Mouse (Mus musculus): Measurements from ENCODE around the gene Dydc1. TPM values are rescaled to one million over a fixed set of nuclear protein-coding genes. Genes with fewer than 3 reads are reported as not detected.
"Not testable (repeated sequence)": the region's sequence is repeated elsewhere in the genome, so short reads cannot be mapped to it uniquely, and the experiment has no call there.

The Dydc1 gene
- polyA plus RNA-seq, 1 experiment, result 0.21 TPM

DNA sequence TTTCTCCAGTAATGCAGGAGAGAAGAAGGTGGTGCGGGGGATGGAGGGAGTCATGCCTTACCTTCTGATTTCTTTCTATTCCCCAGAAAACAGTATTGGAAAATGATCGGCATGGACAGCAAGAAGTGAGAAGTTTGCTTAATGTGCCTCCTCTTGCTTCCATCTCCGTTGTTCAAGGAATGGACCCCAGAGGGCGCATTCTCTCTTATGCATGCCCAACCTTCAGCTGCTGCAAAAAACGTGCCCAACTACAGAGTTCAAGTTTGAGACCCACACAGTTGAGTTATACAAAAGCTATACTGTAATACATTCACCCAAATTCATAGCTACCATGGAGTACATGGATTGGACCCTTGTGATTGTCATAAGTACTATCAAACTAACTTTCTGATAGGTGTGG, 20.2 kb upstream of the Dydc1 start:
- Histone ChIP-seq H3K4me1 (ENCODE audit: control insufficient read depth, insufficient read depth, low read length) (no peaks in the 10 kb centered on the region), H3K27ac (ENCODE audit: insufficient read depth, low read length) (no peak overlapping the region), H3K4me3 (ENCODE audit: insufficient read depth, low read length) (no peak overlapping the region)
- TF ChIP-seq CTCF (IDR thresholded peaks at IDR 0.05; ENCODE audit: extremely low read depth, insufficient read depth, low read length) (0 out of 2 replicates have a peak, but pooled peaks have one; percentile 11), POLR2A (IDR thresholded peaks at IDR 0.05; ENCODE audit: extremely low read depth, insufficient read depth, low read length) (no peak)

DNA sequence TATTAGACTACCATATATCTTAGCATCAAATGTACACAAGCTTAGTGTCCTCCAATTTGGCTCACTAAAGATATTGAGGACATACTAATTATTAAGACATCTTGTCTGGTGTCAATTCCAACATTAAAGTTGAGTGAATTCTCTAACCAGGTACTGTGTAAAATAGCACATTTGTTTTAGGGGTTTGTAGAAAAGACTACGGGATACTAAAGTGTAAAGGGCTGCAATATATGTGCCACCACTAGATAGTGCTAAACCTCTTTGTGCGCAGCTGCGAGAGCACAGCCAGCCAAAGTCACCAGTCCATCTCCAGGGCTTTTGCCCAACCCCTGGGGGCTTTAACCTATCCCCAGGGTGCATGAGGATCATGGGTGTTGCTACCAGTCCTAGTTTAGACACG, 19.5 kb upstream of the Dydc1 start:
- not testable (repeated sequence) for H3K4me1 ChIP-seq (ENCODE audit: control insufficient read depth, insufficient read depth, low read length); H3K4me3 ChIP-seq (ENCODE audit: insufficient read depth, low read length); H3K27ac ChIP-seq (ENCODE audit: insufficient read depth, low read length)

DNA sequence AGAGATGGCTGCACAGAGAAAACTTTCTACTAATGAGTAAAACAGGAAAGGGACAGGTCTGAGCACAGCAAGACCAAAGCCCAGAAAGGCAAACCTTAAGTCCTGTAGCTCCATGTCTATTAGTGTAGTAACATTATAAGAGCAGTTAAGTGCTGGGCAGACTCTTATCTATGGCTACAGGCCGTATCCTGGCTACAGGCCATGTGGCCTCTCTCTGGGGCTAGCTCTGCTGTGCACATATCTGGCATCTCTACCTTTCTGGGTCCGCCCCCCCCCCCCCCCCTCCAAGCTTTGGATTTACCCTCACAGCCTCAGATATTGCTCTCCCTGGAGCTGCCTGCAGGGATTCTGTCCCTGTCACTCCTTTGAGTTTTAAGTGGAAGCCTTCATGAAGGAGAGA, 7.5 kb upstream of the Dydc1 start:
- TF ChIP-seq POLR2A (IDR thresholded peaks at IDR 0.05; ENCODE audit: extremely low read depth, insufficient read depth, low read length) (no peak), CTCF (IDR thresholded peaks at IDR 0.05; ENCODE audit: extremely low read depth, insufficient read depth, low read length) (no peak)
- H3K4me3 ChIP-seq (ENCODE audit: insufficient read depth, low read length), result no peak overlapping the region
- no peak overlapping the region for H3K27ac ChIP-seq (ENCODE audit: insufficient read depth, low read length)
- H3K4me1 ChIP-seq (ENCODE audit: control insufficient read depth, insufficient read depth, low read length), result no peaks in the 10 kb centered on the region

DNA sequence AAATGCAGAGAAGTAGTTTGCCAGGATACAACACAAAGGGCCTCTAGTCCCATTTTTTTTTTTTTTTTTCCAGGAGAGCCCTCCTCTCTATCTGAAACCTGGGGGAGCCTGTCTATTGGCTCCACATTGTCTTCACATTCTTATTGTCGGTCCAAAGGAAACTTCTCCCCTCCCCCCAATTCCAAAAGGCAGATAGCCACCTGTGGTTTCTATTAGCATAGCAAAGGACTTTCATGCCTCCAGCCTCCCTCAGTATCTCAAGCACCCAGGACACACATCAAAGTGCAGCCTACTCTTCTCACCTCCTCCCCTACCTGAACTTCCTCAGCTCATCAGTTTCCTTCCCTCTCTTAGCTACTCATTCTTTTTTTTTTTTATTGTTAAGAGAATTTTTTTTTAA, 6.3 kb upstream of the Dydc1 start:
- no peaks in the 10 kb centered on the region for H3K4me1 ChIP-seq (ENCODE audit: control insufficient read depth, insufficient read depth, low read length)
- TF ChIP-seq CTCF (IDR thresholded peaks at IDR 0.05; ENCODE audit: extremely low read depth, insufficient read depth, low read length), result no peak
- no peak for TF ChIP-seq POLR2A (IDR thresholded peaks at IDR 0.05; ENCODE audit: extremely low read depth, insufficient read depth, low read length)
- H3K27ac ChIP-seq (ENCODE audit: insufficient read depth, low read length), result no peak overlapping the region
- H3K4me3 ChIP-seq (ENCODE audit: insufficient read depth, low read length), result no peak overlapping the region

DNA sequence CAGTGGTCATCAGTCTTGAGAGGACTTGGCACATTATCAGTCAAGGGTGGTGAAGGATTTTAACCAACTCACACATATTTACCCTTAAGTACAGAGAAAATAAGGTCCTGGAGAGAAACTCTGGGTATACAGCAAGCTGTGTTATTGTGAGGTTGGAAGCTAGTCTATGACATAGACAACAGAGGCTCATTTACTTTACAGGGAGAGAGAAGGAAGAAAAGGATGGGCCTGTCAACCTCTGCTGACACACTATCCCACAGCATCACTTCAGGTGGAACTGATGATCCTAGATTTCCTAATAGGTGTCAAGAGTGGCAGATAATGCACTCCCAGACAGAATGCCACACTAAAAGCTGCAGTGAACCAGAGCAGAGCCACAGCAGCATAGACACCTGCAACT, 3.6 kb upstream of the Dydc1 start, which contains the start of gene Dydc2:
Dydc2 (minus strand) TSS at position 101 of the 400 bp plus-strand sequence.
- Histone ChIP-seq H3K4me3 (ENCODE audit: insufficient read depth, low read length) (no peak within 1 kb of the TSS), H3K27ac (ENCODE audit: insufficient read depth, low read length) (no peak within 1 kb of the TSS), H3K4me1 (ENCODE audit: control insufficient read depth, insufficient read depth, low read length) (no peaks in the 10 kb centered on the region)
- TF ChIP-seq POLR2A (IDR thresholded peaks at IDR 0.05; ENCODE audit: extremely low read depth, insufficient read depth, low read length) (no peak), CTCF (IDR thresholded peaks at IDR 0.05; ENCODE audit: extremely low read depth, insufficient read depth, low read length) (no peak)

DNA sequence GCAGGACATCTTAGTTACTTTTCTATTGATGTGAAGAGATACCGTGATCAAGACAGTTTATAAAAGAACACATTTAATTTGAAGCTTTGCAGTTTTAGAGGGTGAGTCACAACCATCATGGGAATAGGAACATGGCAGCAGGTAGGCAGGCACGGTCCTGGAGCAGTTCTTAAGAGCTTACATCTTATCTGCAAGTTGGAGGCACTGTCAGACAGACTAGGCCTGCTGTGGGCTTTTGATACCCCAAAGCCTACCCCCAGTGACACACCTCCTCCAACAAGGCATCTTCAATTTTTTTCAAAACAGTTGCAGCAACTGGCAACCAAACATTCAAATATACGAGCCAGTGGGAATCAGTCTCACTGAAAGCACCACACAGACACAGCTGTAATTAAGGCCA, 2.4 kb upstream of the Dydc1 start:
- no peak overlapping the region for H3K4me3 ChIP-seq (ENCODE audit: insufficient read depth, low read length)
- H3K4me1 ChIP-seq (ENCODE audit: control insufficient read depth, insufficient read depth, low read length), result no peaks in the 10 kb centered on the region
- no peak overlapping the region for H3K27ac ChIP-seq (ENCODE audit: insufficient read depth, low read length)
- TF ChIP-seq CTCF (IDR thresholded peaks at IDR 0.05; ENCODE audit: extremely low read depth, insufficient read depth, low read length) (no peak), POLR2A (IDR thresholded peaks at IDR 0.05; ENCODE audit: extremely low read depth, insufficient read depth, low read length) (no peak)

DNA sequence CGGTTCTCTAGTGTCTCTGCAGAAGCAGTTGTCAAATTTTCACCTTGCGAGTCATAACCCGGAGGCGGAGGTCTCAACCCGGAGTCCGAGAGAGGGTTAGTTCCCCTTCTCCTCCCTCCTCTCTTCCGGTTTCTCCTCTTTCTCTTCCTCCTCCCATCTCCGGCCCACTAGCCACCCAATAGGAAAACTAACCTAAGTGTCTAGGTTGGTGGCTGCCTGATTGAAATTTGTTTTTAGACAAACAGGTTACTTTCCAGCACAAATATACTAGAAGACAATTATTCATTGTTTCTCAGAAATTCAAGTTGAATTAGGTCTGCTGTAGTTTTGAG, 199 bp downstream of the Dydc1 start:
- no peaks in the 10 kb centered on the region for H3K4me1 ChIP-seq (ENCODE audit: control insufficient read depth, insufficient read depth, low read length)
- H3K4me3 ChIP-seq (ENCODE audit: insufficient read depth, low read length), result peak overlapping the region; percentile 37
- TF ChIP-seq CTCF (IDR thresholded peaks at IDR 0.05; ENCODE audit: extremely low read depth, insufficient read depth, low read length) (no peak), POLR2A (IDR thresholded peaks at IDR 0.05; ENCODE audit: extremely low read depth, insufficient read depth, low read length) (no peak)
- no peak overlapping the region for H3K27ac ChIP-seq (ENCODE audit: insufficient read depth, low read length)

DNA sequence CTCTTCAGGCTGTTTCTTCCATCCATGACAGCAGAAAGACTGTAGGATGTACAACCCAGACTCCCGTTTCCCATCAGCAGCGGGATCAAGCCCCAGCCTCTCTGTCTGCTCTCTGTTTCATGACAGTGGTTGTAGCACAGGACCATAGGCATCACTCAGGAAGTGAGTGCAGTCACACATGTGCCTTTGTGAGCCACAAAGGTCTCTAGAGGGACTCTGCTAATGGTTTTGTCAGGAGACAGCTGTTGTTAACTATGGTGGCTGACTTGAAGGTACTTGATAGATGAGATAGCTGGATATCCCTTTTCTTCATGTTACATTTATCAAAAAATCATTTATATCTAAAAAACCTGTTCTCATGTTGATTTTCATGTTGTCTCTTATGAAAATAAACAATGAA, 9.7 kb downstream of the Dydc1 start:
- TF ChIP-seq POLR2A (IDR thresholded peaks at IDR 0.05; ENCODE audit: extremely low read depth, insufficient read depth, low read length), result no peak
- no peak overlapping the region for H3K4me3 ChIP-seq (ENCODE audit: insufficient read depth, low read length)
- no peak overlapping the region for H3K27ac ChIP-seq (ENCODE audit: insufficient read depth, low read length)
- H3K4me1 ChIP-seq (ENCODE audit: control insufficient read depth, insufficient read depth, low read length), result no peaks in the 10 kb centered on the region

DNA sequence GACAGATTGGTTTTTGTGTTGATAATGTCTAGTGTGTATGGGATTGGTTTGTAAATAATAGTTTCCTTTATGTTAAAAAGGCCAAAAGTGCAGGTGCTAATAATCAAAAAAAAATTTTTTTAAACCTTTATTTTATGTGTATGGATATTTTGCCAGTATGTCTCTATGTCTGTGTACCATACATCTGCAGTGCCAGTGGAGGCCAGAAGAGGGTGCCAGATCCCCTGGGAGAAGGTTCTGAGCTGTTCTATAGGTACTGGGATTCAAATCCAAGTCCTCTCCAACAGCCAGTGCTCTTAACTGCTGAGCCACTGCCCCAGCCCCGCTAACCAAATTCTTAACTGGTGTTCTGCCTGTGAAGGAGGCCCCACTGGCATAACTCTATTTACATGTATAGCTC, 14.8 kb downstream of the Dydc1 start:
- H3K4me3 ChIP-seq (ENCODE audit: insufficient read depth, low read length), result no peak overlapping the region
- no peak overlapping the region for H3K27ac ChIP-seq (ENCODE audit: insufficient read depth, low read length)
- TF ChIP-seq CTCF (IDR thresholded peaks at IDR 0.05; ENCODE audit: extremely low read depth, insufficient read depth, low read length), result 0 out of 2 replicates have a peak, but pooled peaks have one; percentile 7
- TF ChIP-seq POLR2A (IDR thresholded peaks at IDR 0.05; ENCODE audit: extremely low read depth, insufficient read depth, low read length), result no peak
- H3K4me1 ChIP-seq (ENCODE audit: control insufficient read depth, insufficient read depth, low read length), result no peaks in the 10 kb centered on the region

DNA sequence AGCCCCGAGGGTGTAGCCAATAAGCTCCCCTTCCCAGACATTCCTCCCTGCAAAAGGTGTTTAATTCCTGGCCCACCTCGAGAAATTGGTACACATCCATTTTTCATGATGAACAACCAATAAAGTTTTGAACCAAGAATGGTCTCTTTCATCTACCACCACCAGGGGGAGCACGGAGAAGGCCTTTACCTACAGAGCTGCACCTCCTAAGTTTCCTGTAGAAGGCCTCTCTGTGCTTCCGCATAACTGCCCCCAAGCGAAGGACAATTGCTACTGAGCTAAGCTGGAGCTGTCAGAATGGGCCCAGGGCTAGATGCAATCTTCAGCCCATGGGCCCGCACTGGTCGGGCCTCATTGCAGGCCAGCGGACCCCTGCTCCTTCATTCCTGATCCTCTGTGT, 18.1 kb downstream of the Dydc1 start:
- TF ChIP-seq CTCF (IDR thresholded peaks at IDR 0.05; ENCODE audit: extremely low read depth, insufficient read depth, low read length) (peak; percentile 34), POLR2A (IDR thresholded peaks at IDR 0.05; ENCODE audit: extremely low read depth, insufficient read depth, low read length) (no peak)
- H3K4me3 ChIP-seq (ENCODE audit: insufficient read depth, low read length), result no peak overlapping the region
- no peak overlapping the region for H3K27ac ChIP-seq (ENCODE audit: insufficient read depth, low read length)
- H3K4me1 ChIP-seq (ENCODE audit: control insufficient read depth, insufficient read depth, low read length), result no peaks in the 10 kb centered on the region

DNA sequence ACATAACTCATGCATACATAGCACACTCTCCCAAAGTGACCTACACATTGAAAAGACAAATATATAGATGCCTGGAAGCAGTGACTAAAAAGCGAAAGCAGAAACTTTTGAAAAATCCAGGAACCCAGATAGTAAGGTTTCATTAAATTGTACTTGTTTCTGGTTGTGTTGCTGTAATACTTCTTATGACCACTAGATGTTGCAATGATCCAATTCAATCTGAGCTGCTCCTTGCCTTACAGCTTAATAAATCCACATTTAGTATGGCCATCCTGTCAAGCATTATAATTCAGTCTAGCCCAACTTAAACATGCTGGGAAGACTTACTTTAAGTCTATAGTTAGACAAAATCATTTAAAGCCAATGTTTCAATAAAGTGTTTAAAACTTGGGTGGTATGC, 21.4 kb downstream of the Dydc1 start:
- H3K4me1 ChIP-seq (ENCODE audit: control insufficient read depth, insufficient read depth, low read length), result no peaks in the 10 kb centered on the region
- peak; percentile 23; the same call in 1 of the 2 replicates for TF ChIP-seq CTCF (IDR thresholded peaks at IDR 0.05; ENCODE audit: extremely low read depth, insufficient read depth, low read length)
- no peak for TF ChIP-seq POLR2A (IDR thresholded peaks at IDR 0.05; ENCODE audit: extremely low read depth, insufficient read depth, low read length)
- no peak overlapping the region for H3K27ac ChIP-seq (ENCODE audit: insufficient read depth, low read length)
- no peak overlapping the region for H3K4me3 ChIP-seq (ENCODE audit: insufficient read depth, low read length)
